Mouse (Mus musculus) midbrain, embryonic 16.5 days (tissue): ENCODE data around the gene 2810408A11Rik. TPM values are rescaled to one million over a fixed set of nuclear protein-coding genes. Genes with fewer than 3 reads are reported as not detected.

Source experiments
- ATAC-seq: fragments of 200-750 bp; cut with Nextera tagmentation; 2 replicates; pipeline ENCODE4 v1.8.0; 2017; ENCODE audit warnings: moderate TSS enrichment
- H3K27ac ChIP-seq: fragments of 300-500 bp; sonication (generic); 2 replicates; pipeline ENCODE4 v1.5.1; 2014; ENCODE audit warnings: mild to moderate bottlenecking, low read length, mixed read lengths
- H3K27me3 ChIP-seq: fragments of 300-500 bp; sonication (generic); 2 replicates; pipeline ENCODE4 v1.6.1; 2014; ENCODE audit warnings: low read depth, low read length, mixed read lengths; ENCODE audit not compliant: control insufficient read depth, insufficient read depth
- H3K36me3 ChIP-seq: fragments of 300-500 bp; sonication (generic); 2 replicates; pipeline ENCODE4 v1.6.1; 2014; ENCODE audit warnings: mild to moderate bottlenecking, low read length, moderate library complexity, mixed read lengths; ENCODE audit not compliant: control insufficient read depth, insufficient read depth
- H3K4me1 ChIP-seq: fragments of 300-500 bp; sonication (generic); 2 replicates; pipeline ENCODE4 v1.6.1; 2014; ENCODE audit warnings: mild to moderate bottlenecking, low read length, mixed read lengths; ENCODE audit not compliant: control insufficient read depth, insufficient read depth
- H3K4me2 ChIP-seq: fragments of 300-500 bp; sonication (generic); 2 replicates; pipeline ENCODE4 v1.6.1; 2014; ENCODE audit warnings: mild to moderate bottlenecking, low read length, mixed read lengths
- H3K4me3 ChIP-seq: fragments of 300-500 bp; sonication (generic); 2 replicates; pipeline ENCODE4 v1.5.1; 2014; ENCODE audit warnings: low read depth, mild to moderate bottlenecking, low read length, moderate library complexity, mixed read lengths
- H3K9ac ChIP-seq: fragments of 300-500 bp; sonication (generic); 2 replicates; pipeline ENCODE4 v1.6.1; 2014; ENCODE audit warnings: low read depth, low read length, mixed read lengths
- H3K9me3 ChIP-seq: fragments of 300-500 bp; sonication (generic); replicated peaks from 2 replicates; pipeline ENCODE4 v1.6.1; 2014; ENCODE audit warnings: mild to moderate bottlenecking, low read length, mixed read lengths; ENCODE audit not compliant: control insufficient read depth, poor library complexity, severe bottlenecking
- WGBS: fragments of 180-500 bp; shearing (Covaris S2); extraction: QIAGEN DNeasy Blood & Tissue Kit; methylation state at CpG from one replicate; pipeline ENCODE4 v1.1.7; 2014; 5-methylcytosine and 5-hydroxymethylcytosine counted together
- polyA plus RNA-seq: library from polyadenylated mRNA; unstranded; fragments of >200 nt; fragmentation: Nextera tagmentation; extraction: Ambion mirVana; gene quantifications from 2 replicates; pipeline ENCODE4 v1.2.1, GENCODE M21; 2015

The 2810408A11Rik gene
- polyA plus RNA-seq, 1 experiment from 2014 or later, result 6.6 TPM

- Histone ChIP-seq H3K36me3 (no peaks in the 10 kb centered on the region), H3K27ac (no peak overlapping the region; the same call in 1 of the 2 replicates), H3K9me3 (no peaks in the 10 kb centered on the region), H3K27me3 (peaks cover 4% of the 10 kb centered on the region), H3K4me1 (peaks cover 11% of the 10 kb centered on the region; the same call in 1 of the 2 replicates), H3K4me2 (peak overlapping the region; percentile 78), H3K4me3 (peak overlapping the region; percentile 46; the same call in 1 of the 2 replicates), H3K9ac (peak overlapping the region; percentile 51; the same call in 1 of the 2 replicates)
- no peak for ATAC-seq
- 59% methylated on average over 21 of the region's 21 CpGs for WGBS
Measured at GRCm38 (mm10) chr11:69881787-69882670, 18.8 kb downstream of the 2810408A11Rik start.

GRCm38 (mm10) chr11:69880853-69881603 is 19.8 kb downstream of the 2810408A11Rik start, which contains the start of gene Kctd11:
Kctd11 (minus strand) TSS chr11:69881406.
- WGBS, result 1% methylated on average over 46 of the region's 46 CpGs
- peak within 1 kb of the TSS; percentile 78 for H3K4me2 ChIP-seq
- ATAC-seq, result peak; percentile 82
- H3K27ac ChIP-seq, result peak within 1 kb of the TSS; percentile 43
- H3K4me1 ChIP-seq, result peaks cover 12% of the 10 kb centered on the region; the same call in 1 of the 2 replicates
- no peaks in the 10 kb centered on the region for H3K9me3 ChIP-seq
- H3K9ac ChIP-seq, result peak within 1 kb of the TSS; percentile 51
- H3K27me3 ChIP-seq, result peaks cover 4% of the 10 kb centered on the region
- no peaks in the 10 kb centered on the region for H3K36me3 ChIP-seq
- peak within 1 kb of the TSS; percentile 46 for H3K4me3 ChIP-seq

DNA sequence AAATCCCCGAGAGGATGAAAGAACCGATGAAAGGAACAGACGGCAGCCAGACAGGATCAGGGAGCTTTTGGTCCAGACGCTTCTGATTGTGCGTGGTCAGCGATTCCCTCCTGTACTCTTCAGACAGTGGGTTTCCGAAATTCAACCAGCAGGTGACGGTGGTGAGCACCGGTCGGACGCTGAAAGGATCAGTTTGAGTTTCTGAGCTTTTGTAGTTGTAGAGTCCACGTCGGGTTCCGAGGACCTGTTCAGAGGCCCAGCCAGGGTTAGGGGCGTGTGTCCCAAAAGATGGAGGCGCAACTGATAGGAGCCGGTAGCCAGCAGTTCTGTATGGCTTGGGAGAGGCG is 20.3 kb downstream of the 2810408A11Rik start:
- under 1% methylated on average over 18 of the region's 18 CpGs for WGBS
- peak overlapping the region; percentile 78 for H3K4me2 ChIP-seq
- H3K9me3 ChIP-seq, result no peaks in the 10 kb centered on the region
- ATAC-seq, result peak; percentile 56
- peaks cover 4% of the 10 kb centered on the region for H3K27me3 ChIP-seq
- peak overlapping the region; percentile 43; the same call in 1 of the 2 replicates for H3K27ac ChIP-seq
- H3K36me3 ChIP-seq, result no peaks in the 10 kb centered on the region
- peak overlapping the region; percentile 51 for H3K9ac ChIP-seq
- peaks cover 12% of the 10 kb centered on the region; the same call in 1 of the 2 replicates for H3K4me1 ChIP-seq
- H3K4me3 ChIP-seq, result peak overlapping the region; percentile 46

DNA sequence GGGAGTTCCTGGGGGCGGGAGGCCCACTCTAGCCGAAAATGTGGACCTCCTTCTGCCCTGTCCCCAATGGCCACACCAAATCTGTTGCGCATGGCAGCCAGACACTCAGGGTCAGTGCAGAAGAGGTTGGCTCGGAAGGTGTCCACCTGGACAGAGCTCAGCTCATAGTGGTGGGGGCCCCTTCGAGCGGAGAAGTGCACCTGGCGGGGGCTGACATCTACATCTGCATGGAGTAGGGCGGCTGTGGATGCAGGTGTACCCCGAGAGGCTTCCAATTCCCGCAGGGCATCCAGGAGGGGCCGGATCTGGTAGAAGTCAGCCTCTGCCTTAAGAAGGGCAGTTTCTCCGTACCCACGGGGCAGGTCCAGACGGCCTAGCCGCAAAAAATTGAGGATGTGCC is 21.1 kb downstream of the 2810408A11Rik start:
- no peak overlapping the region for H3K9ac ChIP-seq
- peaks cover 4% of the 10 kb centered on the region for H3K27me3 ChIP-seq
- H3K4me1 ChIP-seq, result peaks cover 12% of the 10 kb centered on the region; the same call in 1 of the 2 replicates
- H3K4me3 ChIP-seq, result no peak overlapping the region
- no peak for ATAC-seq
- H3K27ac ChIP-seq, result no peak overlapping the region
- 64% methylated on average over 15 of the region's 15 CpGs for WGBS
- no peaks in the 10 kb centered on the region for H3K9me3 ChIP-seq
- no peaks in the 10 kb centered on the region for H3K36me3 ChIP-seq
- H3K4me2 ChIP-seq, result peak overlapping the region; percentile 78

- WGBS, result 86% methylated on average over 6 of the region's 6 CpGs
- Histone ChIP-seq H3K4me3 (no peak overlapping the region), H3K9ac (no peak overlapping the region), H3K36me3 (no peaks in the 10 kb centered on the region), H3K27me3 (peaks cover 4% of the 10 kb centered on the region), H3K27ac (no peak overlapping the region), H3K4me2 (no peak overlapping the region), H3K4me1 (peaks cover 12% of the 10 kb centered on the region; the same call in 1 of the 2 replicates), H3K9me3 (no peaks in the 10 kb centered on the region)
- ATAC-seq, result no peak
Measured at GRCm38 (mm10) chr11:69878952-69879351, 21.8 kb downstream of the 2810408A11Rik start.

DNA sequence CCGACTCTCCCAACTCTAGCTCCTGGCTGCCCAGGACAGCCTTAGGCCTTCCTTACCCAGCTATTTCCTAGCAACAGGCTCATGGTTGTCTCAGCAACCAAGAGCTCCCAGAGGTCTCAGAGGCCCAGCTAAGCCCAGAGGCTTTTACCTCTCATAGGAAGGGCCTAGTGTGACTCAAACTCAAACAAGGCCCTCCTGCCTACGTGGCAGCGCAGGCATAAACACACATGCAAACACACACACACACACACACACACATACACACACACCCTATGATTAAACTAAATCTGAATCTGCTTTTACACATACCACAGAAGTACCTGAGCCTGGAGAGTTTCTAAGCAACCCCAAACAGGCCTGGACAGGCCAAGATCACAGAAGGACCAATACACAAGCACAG is 22.4 kb downstream of the 2810408A11Rik start:
- no peaks in the 10 kb centered on the region for H3K36me3 ChIP-seq
- no peaks in the 10 kb centered on the region for H3K9me3 ChIP-seq
- peaks cover 12% of the 10 kb centered on the region; the same call in 1 of the 2 replicates for H3K4me1 ChIP-seq
- no peak for ATAC-seq
- H3K27me3 ChIP-seq, result peaks cover 4% of the 10 kb centered on the region
- H3K27ac ChIP-seq, result no peak overlapping the region
- 67% methylated on average over 3 of the region's 3 CpGs for WGBS
- no peak overlapping the region for H3K9ac ChIP-seq
- no peak overlapping the region for H3K4me2 ChIP-seq
- H3K4me3 ChIP-seq, result no peak overlapping the region

- no peak for ATAC-seq
- no peak within 1 kb of the TSS for H3K27ac ChIP-seq
- no peaks in the 10 kb centered on the region for H3K36me3 ChIP-seq
- peak within 1 kb of the TSS; percentile 21; the same call in 1 of the 2 replicates for H3K4me2 ChIP-seq
- H3K9me3 ChIP-seq, result no peaks in the 10 kb centered on the region
- 91% methylated on average over 11 of the region's 11 CpGs for WGBS
- H3K27me3 ChIP-seq, result peaks cover 4% of the 10 kb centered on the region
- H3K9ac ChIP-seq, result no peak within 1 kb of the TSS
- peaks cover 12% of the 10 kb centered on the region; the same call in 1 of the 2 replicates for H3K4me1 ChIP-seq
- H3K4me3 ChIP-seq, result 0 out of 2 replicates have a peak within 1 kb of the TSS, but pooled peaks have one; percentile 4
Measured at GRCm38 (mm10) chr11:69877878-69878277, 22.9 kb downstream of the 2810408A11Rik start, which contains the start of gene Tmem95. Tmem95 (minus strand) TSS chr11:69878018.

- ATAC-seq, result no peak
Measured at GRCm38 (mm10) chr11:69876867-69877266, 23.9 kb downstream of the 2810408A11Rik start.

More at GRCm38 (mm10) chr11:69876867-69877266, 23.9 kb downstream of the 2810408A11Rik start:
- no peak overlapping the region for H3K9ac ChIP-seq
- WGBS, result 2% methylated on average over 12 of the region's 12 CpGs
- no peak overlapping the region for H3K27ac ChIP-seq
- H3K9me3 ChIP-seq, result no peaks in the 10 kb centered on the region
- no peaks in the 10 kb centered on the region for H3K36me3 ChIP-seq
- H3K27me3 ChIP-seq, result peaks cover 4% of the 10 kb centered on the region
- peaks cover 12% of the 10 kb centered on the region; the same call in 1 of the 2 replicates for H3K4me1 ChIP-seq
- 0 out of 2 replicates have a peak overlapping the region, but pooled peaks have one; percentile 4 for H3K4me3 ChIP-seq
- H3K4me2 ChIP-seq, result peak overlapping the region; percentile 21; the same call in 1 of the 2 replicates
